Mouse (Mus musculus): ENCODE results near the gene Bdh1.

DNA sequence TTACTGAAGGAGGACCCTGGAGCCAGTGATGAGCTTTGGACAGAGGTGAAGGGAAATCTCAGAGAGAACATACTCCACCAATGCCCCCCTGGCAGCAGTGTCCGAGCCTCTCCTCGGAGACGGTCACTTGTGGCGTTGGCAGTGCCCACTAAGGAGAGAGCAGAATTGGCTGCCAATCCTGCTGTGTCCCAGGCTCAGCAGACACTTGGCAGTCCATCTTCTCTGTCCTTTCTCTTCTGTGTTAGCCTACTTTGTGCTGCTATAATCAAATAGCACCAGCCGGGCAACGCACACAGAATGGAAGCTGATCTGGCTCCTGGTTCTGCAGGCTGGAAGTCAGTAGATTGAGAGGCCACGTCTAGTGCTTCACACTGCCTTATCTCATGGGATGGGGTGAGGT lies 68.9 kb downstream of the Bdh1 start:
- TF ChIP-seq CTCF (conservative IDR thresholded peaks at IDR 0.05; ENCODE audit: insufficient read depth, insufficient read length, low read depth, low read length) (no peak), POLR2A (IDR thresholded peaks at IDR 0.05; ENCODE audit: low read depth, low read length) (no peak)

Measured in kidney, adult 2 months (tissue).